Mouse (Mus musculus): ENCODE results near the gene Pim3. TPM values are rescaled to one million over a fixed set of nuclear protein-coding genes. Genes with fewer than 3 reads are reported as not detected.

Gene Pim3
- polyA plus RNA-seq, 1 experiment from 2014 or later = 64.1 TPM

GRCm38 (mm10) chr15:88854119-88854968 lies 7.6 kb upstream of the Pim3 start:
- H3K27ac ChIP-seq (ENCODE audit: low read length) = peak overlapping the region; percentile 47
- peak; percentile 6; the same call in 1 of the 2 replicates for ATAC-seq (ENCODE audit: low read depth)

GRCm38 (mm10) chr15:88854969-88855830 lies 6.8 kb upstream of the Pim3 start:
- Histone ChIP-seq H3K27me3 (ENCODE audit: control insufficient read depth, insufficient read depth, low read depth, low read length) (no peaks in the 10 kb centered on the region), H3K9me3 (ENCODE audit: control insufficient read depth, low read length) (no peaks in the 10 kb centered on the region), H3K36me3 (ENCODE audit: control insufficient read depth, insufficient read depth, low read length) (no peaks in the 10 kb centered on the region), H3K9ac (ENCODE audit: low read length) (0 out of 2 replicates have a peak overlapping the region, but pooled peaks have one; percentile 1), H3K27ac (ENCODE audit: low read length) (peak overlapping the region; percentile 47), H3K4me1 (replicated peaks; ENCODE audit: control insufficient read depth, insufficient read depth, low read length) (peaks cover 45% of the 10 kb centered on the region), H3K4me3 (ENCODE audit: low read length) (no peak overlapping the region), H3K4me2 (ENCODE audit: low read depth, low read length) (no peak overlapping the region)
- 56% methylated on average over 15 of the region's 15 CpGs for WGBS
- ATAC-seq (ENCODE audit: low read depth) = no peak

More at GRCm38 (mm10) chr15:88854119-88854968, 7.6 kb upstream of the Pim3 start:
- H3K36me3 ChIP-seq (ENCODE audit: control insufficient read depth, insufficient read depth, low read length) = no peaks in the 10 kb centered on the region
- peaks cover 52% of the 10 kb centered on the region for H3K4me1 ChIP-seq (replicated peaks; ENCODE audit: control insufficient read depth, insufficient read depth, low read length)
- H3K4me2 ChIP-seq (ENCODE audit: low read depth, low read length) = no peak overlapping the region
- H3K9ac ChIP-seq (ENCODE audit: low read length) = 0 out of 2 replicates have a peak overlapping the region, but pooled peaks have one; percentile 18
- H3K9me3 ChIP-seq (ENCODE audit: control insufficient read depth, low read length) = no peaks in the 10 kb centered on the region
- no peak overlapping the region for H3K4me3 ChIP-seq (ENCODE audit: low read length)
- H3K27me3 ChIP-seq (ENCODE audit: control insufficient read depth, insufficient read depth, low read depth, low read length) = no peaks in the 10 kb centered on the region
- 28% methylated on average over 6 of the region's 6 CpGs for WGBS

GRCm38 (mm10) chr15:88855896-88856417 lies 6.0 kb upstream of the Pim3 start:
- no peak for ATAC-seq (ENCODE audit: low read depth)
- H3K9me3 ChIP-seq (ENCODE audit: control insufficient read depth, low read length) = no peaks in the 10 kb centered on the region

GRCm38 (mm10) chr15:88856613-88857012 lies 5.4 kb upstream of the Pim3 start:
- H3K27ac ChIP-seq (ENCODE audit: low read length) = no peak overlapping the region
- no peak overlapping the region for H3K4me2 ChIP-seq (ENCODE audit: low read depth, low read length)
- no peak for ATAC-seq (ENCODE audit: low read depth)
- 81% methylated on average over 5 of the region's 5 CpGs for WGBS
- peaks cover 36% of the 10 kb centered on the region for H3K4me1 ChIP-seq (replicated peaks; ENCODE audit: control insufficient read depth, insufficient read depth, low read length)
- no peaks in the 10 kb centered on the region for H3K36me3 ChIP-seq (ENCODE audit: control insufficient read depth, insufficient read depth, low read length)
- no peak overlapping the region for H3K4me3 ChIP-seq (ENCODE audit: low read length)
- H3K9ac ChIP-seq (ENCODE audit: low read length) = no peak overlapping the region
- no peaks in the 10 kb centered on the region for H3K27me3 ChIP-seq (ENCODE audit: control insufficient read depth, insufficient read depth, low read depth, low read length)
- no peaks in the 10 kb centered on the region for H3K9me3 ChIP-seq (ENCODE audit: control insufficient read depth, low read length)

More at GRCm38 (mm10) chr15:88855896-88856417, 6.0 kb upstream of the Pim3 start:
- H3K9ac ChIP-seq (ENCODE audit: low read length) = 0 out of 2 replicates have a peak overlapping the region, but pooled peaks have one; percentile 1
- 70% methylated on average over 6 of the region's 6 CpGs for WGBS
- H3K36me3 ChIP-seq (ENCODE audit: control insufficient read depth, insufficient read depth, low read length) = no peaks in the 10 kb centered on the region
- H3K4me2 ChIP-seq (ENCODE audit: low read depth, low read length) = no peak overlapping the region
- peaks cover 37% of the 10 kb centered on the region for H3K4me1 ChIP-seq (replicated peaks; ENCODE audit: control insufficient read depth, insufficient read depth, low read length)
- H3K27ac ChIP-seq (ENCODE audit: low read length) = no peak overlapping the region
- H3K4me3 ChIP-seq (ENCODE audit: low read length) = no peak overlapping the region
- no peaks in the 10 kb centered on the region for H3K27me3 ChIP-seq (ENCODE audit: control insufficient read depth, insufficient read depth, low read depth, low read length)

- H3K4me1 ChIP-seq (replicated peaks; ENCODE audit: control insufficient read depth, insufficient read depth, low read length) = peaks cover 30% of the 10 kb centered on the region
- H3K27me3 ChIP-seq (ENCODE audit: control insufficient read depth, insufficient read depth, low read depth, low read length) = no peaks in the 10 kb centered on the region
- H3K36me3 ChIP-seq (ENCODE audit: control insufficient read depth, insufficient read depth, low read length) = no peaks in the 10 kb centered on the region
- no peak overlapping the region for H3K4me3 ChIP-seq (ENCODE audit: low read length)
- H3K9me3 ChIP-seq (ENCODE audit: control insufficient read depth, low read length) = no peaks in the 10 kb centered on the region
- ATAC-seq (ENCODE audit: low read depth) = no peak
- H3K4me2 ChIP-seq (ENCODE audit: low read depth, low read length) = no peak overlapping the region
- H3K27ac ChIP-seq (ENCODE audit: low read length) = no peak overlapping the region
- WGBS = 86% methylated on average over 7 of the region's 7 CpGs
- H3K9ac ChIP-seq (ENCODE audit: low read length) = no peak overlapping the region
Measured at GRCm38 (mm10) chr15:88857361-88857760, 4.6 kb upstream of the Pim3 start.

- no peaks in the 10 kb centered on the region for H3K36me3 ChIP-seq (ENCODE audit: control insufficient read depth, insufficient read depth, low read length)
- no peaks in the 10 kb centered on the region for H3K27me3 ChIP-seq (ENCODE audit: control insufficient read depth, insufficient read depth, low read depth, low read length)
- peak overlapping the region; percentile 9 for H3K27ac ChIP-seq (ENCODE audit: low read length)
- no peak for ATAC-seq (ENCODE audit: low read depth)
- H3K4me2 ChIP-seq (ENCODE audit: low read depth, low read length) = no peak overlapping the region
- 71% methylated on average over 3 of the region's 3 CpGs for WGBS
- H3K4me3 ChIP-seq (ENCODE audit: low read length) = no peak overlapping the region
- no peaks in the 10 kb centered on the region for H3K9me3 ChIP-seq (ENCODE audit: control insufficient read depth, low read length)
- 0 out of 2 replicates have a peak overlapping the region, but pooled peaks have one; percentile 8 for H3K9ac ChIP-seq (ENCODE audit: low read length)
- H3K4me1 ChIP-seq (replicated peaks; ENCODE audit: control insufficient read depth, insufficient read depth, low read length) = peaks cover 30% of the 10 kb centered on the region
Measured at GRCm38 (mm10) chr15:88858141-88858541, 3.8 kb upstream of the Pim3 start.

GRCm38 (mm10) chr15:88858707-88859106 lies 3.3 kb upstream of the Pim3 start:
- Histone ChIP-seq H3K27ac (ENCODE audit: low read length) (no peak overlapping the region), H3K27me3 (ENCODE audit: control insufficient read depth, insufficient read depth, low read depth, low read length) (no peaks in the 10 kb centered on the region), H3K4me1 (replicated peaks; ENCODE audit: control insufficient read depth, insufficient read depth, low read length) (peaks cover 30% of the 10 kb centered on the region), H3K4me2 (ENCODE audit: low read depth, low read length) (no peak overlapping the region), H3K9ac (ENCODE audit: low read length) (no peak overlapping the region), H3K36me3 (ENCODE audit: control insufficient read depth, insufficient read depth, low read length) (no peaks in the 10 kb centered on the region), H3K4me3 (ENCODE audit: low read length) (no peak overlapping the region), H3K9me3 (ENCODE audit: control insufficient read depth, low read length) (no peaks in the 10 kb centered on the region)
- 61% methylated on average over 2 of the region's 2 CpGs for WGBS
- no peak for ATAC-seq (ENCODE audit: low read depth)

- Histone ChIP-seq H3K27ac (ENCODE audit: low read length) (no peak overlapping the region), H3K27me3 (ENCODE audit: control insufficient read depth, insufficient read depth, low read depth, low read length) (no peaks in the 10 kb centered on the region), H3K4me3 (ENCODE audit: low read length) (no peak overlapping the region), H3K36me3 (ENCODE audit: control insufficient read depth, insufficient read depth, low read length) (peaks cover under 1% of the 10 kb centered on the region; the same call in 1 of the 2 replicates), H3K4me1 (replicated peaks; ENCODE audit: control insufficient read depth, insufficient read depth, low read length) (peaks cover 29% of the 10 kb centered on the region), H3K9ac (ENCODE audit: low read length) (no peak overlapping the region), H3K4me2 (ENCODE audit: low read depth, low read length) (no peak overlapping the region), H3K9me3 (ENCODE audit: control insufficient read depth, low read length) (no peaks in the 10 kb centered on the region)
- no peak for ATAC-seq (ENCODE audit: low read depth)
- 65% methylated on average over 8 of the region's 8 CpGs for WGBS
Measured at GRCm38 (mm10) chr15:88859206-88859970, 2.6 kb upstream of the Pim3 start.

Measured in lung, embryonic 16.5 days (tissue).